Mouse (Mus musculus): ENCODE data around the gene Efcab5. TPM values are rescaled to one million over a fixed set of nuclear protein-coding genes. Genes with fewer than 3 reads are reported as not detected.

Efcab5 gene
- total RNA-seq (2021): under 1 TPM; 0.22 to 0.80 TPM
- long read RNA-seq, experiment 1: 0 reads
- long read RNA-seq, experiment 2: 0 reads

DNA sequence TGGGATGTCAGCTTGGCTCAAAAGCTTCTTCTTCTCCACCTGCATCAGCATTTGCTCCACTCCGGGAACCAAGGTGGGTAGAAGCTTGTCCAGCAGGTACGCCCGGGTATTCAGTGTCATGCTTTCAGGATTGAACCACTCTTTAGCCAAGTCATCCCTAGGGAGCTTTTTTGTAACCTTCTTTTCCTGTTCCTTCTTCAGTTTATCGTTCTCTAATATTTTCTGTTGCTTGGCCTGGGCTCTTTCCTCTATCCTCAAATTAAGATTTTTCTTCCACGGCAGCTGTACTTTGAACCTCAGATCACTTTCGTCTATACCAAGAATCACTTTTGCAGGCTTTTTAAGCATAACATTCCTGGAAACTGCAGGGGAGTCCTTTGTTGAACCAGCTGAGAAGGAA, at the start of gene Efcab5:
Gene Efcab5 (minus strand): TSS at position 101 of the 400 bp plus-strand sequence.
- no peak for DNase-seq (ENCODE audit: low spot score in 2 of 2)

DNA sequence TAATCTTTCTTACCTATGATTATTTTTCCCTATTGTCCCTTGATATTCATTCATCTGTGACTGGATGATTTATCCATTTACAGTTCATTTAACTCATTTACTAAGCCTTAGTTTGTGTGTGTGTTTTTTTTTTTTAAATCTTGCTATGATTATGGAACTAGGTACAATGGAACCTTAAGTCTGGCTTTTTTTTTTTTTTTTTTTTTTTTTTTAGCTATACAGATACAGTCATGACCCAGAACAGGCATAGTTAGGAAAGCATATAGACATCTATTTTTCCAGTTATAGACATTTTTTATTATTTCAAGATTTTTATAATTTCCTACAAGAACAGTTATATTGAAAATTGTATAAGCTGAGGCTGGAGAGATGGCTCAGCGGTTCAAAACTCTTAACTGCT, 46.5 kb upstream of the Efcab5 start:
- no peak for DNase-seq (ENCODE audit: low spot score in 2 of 2)

DNA sequence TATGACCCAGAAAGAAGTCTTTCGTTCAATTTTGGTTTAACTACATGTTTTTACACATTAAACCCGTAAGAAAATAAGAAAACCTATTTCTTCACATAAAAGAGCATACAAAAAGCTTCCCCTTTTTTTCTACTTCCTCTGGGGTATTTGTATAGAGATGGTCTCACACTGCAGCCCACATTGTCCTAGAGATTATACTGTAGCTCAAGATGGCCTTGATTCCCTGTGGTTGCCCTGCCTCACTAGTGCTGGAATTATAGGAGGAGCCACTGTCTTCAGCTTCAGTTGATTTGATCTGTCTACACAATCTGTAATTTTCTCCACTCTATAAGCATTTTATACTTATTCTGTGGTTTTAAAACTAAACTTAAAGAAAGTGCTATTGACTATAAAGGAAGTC, 42.7 kb upstream of the Efcab5 start:
- no peak for DNase-seq (ENCODE audit: low spot score in 2 of 2)

DNA sequence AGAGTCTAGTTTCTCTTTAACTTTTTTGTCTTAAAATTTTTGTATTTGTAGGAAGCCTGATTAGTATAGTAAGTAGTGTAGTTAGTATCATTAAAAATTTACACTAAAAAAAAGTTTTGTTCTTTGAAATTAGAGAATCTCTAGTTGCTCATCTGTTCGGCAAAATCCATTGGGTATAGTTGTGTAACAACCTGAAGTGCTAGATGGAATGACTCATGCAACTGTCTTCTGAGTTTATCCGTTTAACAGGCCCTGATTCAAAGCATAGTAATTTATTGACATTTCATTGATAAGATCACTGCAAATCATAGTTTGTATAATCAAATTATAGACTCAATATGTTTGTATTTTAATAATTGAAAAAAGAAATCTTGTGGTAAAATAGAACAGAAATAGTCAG, 42.0 kb upstream of the Efcab5 start:
- no peak for DNase-seq (ENCODE audit: low spot score in 2 of 2)

DNA sequence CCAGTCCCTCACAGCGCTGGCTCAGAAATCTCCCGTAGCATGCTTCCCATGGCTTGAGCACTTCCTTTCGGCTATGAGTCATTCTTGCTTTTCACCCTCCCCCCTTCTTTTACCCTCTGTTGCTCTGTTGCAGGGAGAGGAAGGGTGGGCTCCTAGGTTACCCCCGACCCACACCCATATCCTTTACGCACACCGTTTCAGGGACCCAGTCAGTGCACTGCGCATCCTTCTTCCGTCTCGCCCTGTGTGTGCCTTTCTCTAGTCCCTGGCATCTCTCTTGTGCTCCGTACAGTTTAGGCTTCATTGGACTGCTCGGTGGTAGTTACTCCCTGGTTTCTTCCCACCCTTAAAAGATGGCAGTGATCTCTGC, 28.0 kb upstream of the Efcab5 start:
- no peak for DNase-seq (ENCODE audit: low spot score in 2 of 2)

DNA sequence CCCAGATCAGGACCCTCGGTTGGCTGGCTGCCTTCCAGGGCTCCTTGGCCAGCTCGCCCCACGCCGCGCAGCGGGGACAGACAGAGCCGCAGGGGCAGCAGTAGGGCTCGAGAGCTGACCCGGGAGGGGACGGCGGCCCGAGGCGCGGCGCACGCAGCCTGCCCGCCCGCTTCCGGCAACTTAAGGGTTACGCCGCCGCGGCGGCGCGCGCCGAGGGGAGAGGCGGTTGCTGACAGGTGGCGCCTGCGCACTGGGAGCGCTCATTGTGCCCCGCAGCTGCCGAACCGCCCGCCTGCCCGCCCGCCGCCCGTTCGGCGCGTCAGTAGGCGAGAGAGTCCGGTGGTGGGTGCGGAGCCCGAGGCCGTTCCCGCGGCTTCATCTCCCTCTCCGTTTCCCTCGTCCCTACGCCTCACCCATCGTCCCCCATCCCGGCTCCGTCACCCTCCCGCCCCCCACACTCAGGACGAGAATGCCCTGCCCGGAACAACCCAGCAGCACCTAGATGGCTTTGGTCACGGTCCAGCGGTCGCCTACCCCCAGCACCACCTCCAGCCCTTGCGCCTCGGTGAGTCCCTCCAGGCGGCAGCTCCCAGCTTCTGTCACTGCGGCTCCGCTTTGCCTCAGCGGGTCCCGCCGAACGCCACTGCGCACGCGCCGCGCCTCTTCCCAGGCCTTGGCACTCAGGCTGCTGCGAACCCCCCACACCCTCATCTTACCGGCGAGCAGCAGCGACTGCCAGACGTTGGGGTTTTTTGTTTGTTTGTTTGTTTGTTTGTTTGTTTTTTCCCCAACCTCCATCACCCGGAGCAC, 27.4 kb upstream of the Efcab5 start, which contains the start of gene Ssh2:
Gene Ssh2 (plus strand): TSS at position 337 of the 810 bp plus-strand sequence.
- DNase-seq (ENCODE audit: low spot score in 2 of 2): peak; percentile 76

DNA sequence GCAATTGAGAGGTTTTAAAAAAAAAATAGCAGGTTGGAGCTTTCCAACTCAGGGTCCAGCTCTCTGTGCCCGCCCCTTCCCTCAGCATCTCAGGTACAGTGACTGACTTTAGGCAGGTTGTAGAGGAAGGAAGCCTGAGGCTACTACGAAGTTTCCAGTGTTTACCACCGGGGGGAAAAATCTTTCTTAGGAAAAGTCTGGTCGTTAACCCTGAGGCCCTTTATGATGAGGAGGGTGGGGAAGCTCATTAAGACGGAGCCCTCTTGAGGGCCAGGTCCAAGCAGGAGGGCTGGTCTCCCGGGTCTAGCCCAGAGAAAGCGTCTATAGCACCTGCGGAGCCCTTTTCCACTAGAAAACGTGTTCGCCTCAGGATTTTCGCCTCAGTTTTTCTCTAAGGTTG, 26.7 kb upstream of the Efcab5 start:
- no peak for DNase-seq (ENCODE audit: low spot score in 2 of 2)

DNA sequence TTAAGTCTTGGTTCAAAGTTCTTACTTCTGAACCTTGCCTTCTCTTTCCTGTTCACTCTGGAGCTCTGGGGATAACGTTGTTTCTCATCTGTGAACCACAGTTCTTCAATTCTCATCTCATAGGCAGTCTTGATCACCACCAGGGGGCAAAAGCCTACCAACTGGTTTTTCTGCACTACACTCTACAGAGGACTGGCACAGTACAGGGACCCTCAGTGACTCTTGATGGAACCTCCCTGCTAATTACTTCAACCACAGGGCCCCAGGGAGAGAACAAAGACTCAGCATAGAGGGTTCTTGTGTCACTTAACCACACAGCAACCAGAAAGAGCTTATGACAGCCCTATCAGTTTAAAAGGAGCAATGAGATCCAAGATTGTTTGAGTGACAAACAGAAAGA, 26.0 kb upstream of the Efcab5 start:
- DNase-seq (ENCODE audit: low spot score in 2 of 2): peak; percentile 27 to 38

DNA sequence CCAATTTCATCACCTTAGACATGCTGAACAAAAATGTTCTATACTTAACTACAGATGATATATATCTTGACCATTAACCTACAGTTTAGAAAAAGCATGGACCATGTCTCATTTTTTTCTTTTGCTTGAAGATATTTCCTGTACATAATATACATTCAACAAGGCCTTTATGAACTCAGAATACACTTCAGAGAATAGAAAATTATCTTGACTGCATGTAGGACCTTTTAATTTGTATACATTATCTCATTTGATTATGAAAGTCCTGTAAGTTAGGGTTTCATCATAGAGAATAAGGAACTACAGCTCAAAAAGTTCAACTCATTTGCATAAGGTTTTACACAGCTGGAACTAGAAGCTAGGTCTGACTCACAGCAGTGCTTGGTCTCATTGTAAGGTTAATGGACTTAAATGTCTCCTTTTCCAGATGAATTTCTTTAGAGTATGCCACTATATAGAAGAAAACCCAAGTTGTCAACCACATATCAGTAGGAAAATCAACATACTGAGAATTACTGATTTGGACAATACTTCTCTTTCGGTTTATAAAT, 25.4 kb upstream of the Efcab5 start:
- DNase-seq (ENCODE audit: low spot score in 2 of 2): no peak

DNA sequence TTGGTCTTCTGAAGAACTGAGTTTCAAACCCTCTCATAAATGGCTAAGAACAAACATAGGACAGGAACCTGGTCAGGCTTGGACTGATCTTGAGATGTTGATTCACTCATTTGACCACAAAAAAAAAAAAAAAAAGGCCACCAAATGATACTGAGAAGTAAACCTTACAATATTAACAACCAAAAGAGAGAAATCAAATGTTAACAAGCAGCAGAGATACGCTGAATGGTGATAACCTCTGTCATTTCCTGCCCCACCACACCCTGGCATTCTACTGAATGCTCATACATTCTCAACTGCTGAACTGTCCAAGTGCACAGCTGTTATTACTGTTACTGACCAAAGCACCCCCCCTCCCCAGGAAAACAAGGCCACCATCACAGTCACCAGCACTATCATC, 11.9 kb upstream of the Efcab5 start:
- DNase-seq (ENCODE audit: low spot score in 2 of 2): no peak

DNA sequence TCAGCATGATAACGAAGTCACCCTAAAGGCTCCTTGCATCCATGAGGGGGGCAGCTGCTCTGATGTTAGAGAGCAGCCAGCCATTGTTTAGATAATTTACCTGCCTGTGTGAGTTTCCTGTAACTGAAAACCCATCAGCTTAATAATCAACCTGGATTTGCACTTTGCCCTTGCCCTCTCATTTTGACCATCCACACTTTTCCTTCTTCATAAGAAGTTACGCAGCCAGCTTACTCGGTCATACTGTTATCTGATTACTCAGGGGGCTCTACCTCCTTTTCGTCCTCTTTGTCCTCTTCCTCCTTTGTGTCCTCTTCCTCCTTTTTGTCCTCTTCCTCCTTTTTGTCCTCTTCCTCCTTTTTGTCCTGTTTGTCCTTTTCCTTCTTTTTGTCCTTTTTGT, 10.9 kb upstream of the Efcab5 start:
- no peak for DNase-seq (ENCODE audit: low spot score in 2 of 2)

DNA sequence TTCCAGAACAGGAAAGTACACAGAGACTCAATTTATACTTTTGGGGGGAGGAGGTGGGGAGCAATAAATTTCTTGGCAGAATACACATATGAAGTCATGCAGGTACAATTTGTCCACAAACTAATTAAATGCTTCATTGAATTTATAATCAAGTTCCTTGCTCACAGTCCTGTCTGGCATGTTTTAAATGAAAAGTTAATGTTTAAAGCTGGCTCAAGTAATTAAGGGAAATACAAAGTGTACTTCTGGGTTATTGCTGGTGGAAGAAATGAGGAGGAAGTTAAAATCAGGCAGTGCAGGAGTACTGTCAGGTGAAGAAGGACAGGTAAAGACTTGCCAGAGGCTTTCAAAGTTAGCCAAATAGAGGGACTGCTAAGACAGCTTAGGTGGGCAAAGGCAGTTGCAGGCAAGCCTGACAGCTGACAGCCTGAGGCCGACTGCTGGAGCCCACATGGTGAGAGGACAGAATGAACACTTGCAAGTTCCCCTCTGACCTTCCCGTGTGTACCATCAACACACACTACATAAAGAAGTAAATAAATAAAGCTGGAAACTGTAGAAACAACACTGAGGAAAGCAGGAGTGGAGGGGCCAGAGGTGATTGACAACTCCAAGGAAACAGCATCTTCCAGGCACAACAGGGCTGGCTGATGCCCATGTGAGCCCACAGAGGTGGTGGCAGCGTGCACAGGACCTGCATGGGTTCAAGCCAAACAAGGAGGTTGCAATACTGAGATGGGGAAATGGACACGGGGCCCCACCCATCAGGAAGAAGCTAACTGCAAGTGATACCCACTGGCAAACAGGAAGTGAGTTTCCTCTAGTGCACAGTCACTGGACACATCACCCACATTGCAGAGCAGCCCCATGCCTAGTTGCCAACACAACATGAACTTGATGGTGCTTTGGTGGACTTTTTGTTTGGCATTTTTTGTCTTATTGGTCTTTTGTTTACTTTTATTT, 7.7 kb upstream of the Efcab5 start:
- DNase-seq (ENCODE audit: low spot score in 2 of 2): no peak

DNA sequence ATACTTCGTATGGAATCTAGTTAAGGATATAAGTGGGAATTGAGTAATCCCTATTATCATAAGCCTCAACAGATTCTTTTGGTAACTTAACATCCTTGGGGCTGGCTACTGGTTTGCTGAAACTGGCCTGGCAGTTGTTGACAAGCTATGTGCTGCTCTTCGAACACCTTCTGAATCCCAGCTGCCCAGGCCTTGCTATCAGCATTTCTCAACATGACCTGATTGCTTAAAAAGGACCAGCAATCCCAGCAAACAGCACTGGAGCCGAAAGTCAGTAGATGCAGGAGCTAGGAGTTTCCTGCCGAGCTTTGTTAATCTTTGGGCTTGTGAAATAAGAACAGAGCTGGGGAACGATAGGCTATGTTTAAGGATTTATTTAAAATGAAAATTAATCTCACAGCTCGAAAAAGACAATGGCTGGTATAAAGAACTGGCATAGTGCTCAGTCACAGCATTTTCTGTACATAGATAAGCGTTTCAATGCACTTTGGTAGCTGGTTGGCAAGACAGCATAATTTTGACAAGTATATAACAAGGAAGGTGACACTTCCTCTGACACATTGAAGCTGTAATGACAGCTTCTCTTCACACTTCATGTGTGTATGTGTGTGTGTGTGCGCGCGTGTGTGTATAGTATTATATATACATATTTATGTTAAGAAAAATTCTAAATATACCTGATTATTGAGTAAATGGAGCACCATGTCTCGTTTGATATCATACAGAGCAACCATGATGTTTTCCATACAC, 6.8 kb upstream of the Efcab5 start:
- no peak for DNase-seq (ENCODE audit: low spot score in 2 of 2)

DNA sequence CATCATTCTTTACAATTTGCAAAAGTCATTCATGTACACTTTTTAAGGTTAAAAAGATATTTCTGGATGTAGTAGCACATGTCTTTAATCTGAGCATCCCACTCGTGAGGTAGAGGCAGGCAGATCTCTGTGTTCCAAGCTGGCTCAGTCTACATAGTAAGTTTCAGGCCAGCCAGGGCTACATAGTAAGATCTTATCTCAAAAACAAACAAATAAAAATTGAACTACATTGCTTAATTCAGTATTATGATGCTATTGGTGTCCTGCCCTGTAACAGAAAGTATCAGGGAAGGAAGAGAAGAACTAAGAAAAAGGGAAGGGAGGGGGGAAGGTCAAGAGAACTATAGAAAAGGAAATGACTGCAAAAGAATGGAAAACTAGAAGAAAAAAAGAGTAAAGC, 6.0 kb upstream of the Efcab5 start:
- DNase-seq (ENCODE audit: low spot score in 2 of 2): no peak

DNA sequence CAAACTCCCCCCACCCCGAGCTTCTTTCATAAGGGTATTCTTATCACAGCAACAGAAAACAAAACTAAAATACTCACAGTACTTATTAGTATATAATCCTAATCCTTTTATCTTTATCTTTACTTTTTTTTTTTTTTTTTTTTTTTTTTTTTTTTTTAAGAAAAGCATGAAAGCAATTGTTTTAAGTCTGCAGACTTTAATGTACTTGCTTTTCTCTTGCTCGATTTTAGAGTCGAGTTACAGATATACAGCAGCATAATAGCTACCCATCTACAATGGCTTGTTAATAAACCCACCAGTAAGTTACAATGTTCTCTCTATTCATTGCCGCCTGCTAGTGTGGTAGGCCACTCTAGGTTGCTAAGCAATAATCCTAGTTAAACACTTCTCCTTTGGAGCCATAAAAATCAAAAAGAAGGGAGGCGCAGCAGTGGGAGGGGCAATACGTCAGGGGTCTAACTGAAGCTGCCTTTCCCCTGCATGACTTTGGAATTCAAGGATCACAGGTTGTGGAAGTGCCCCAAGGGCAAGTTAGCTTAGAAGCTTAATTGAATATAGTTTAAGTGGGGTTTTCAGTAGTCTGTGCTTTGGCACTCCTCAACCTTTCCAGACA, 5.3 kb upstream of the Efcab5 start:
- DNase-seq (ENCODE audit: low spot score in 2 of 2): no peak

DNA sequence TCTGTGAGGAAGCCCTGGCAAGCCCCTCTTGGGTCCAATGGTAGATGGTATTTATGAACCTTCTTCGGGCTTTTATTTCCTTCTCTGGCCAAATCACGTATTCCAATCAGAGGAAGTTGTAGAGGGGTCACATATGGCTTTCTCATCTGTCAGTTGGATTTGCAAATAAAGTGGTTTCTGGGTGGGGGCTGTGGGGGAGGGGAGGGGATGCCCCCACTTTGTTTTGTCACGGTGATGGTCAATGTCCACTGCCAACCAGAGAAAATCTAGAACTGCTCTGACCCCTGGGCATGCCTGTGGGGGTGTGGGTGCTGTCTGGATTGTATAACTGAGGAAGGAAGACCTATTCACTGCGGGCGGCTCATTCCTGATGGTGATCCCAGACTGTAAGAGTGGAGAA, 4.6 kb upstream of the Efcab5 start:
- no peak for DNase-seq (ENCODE audit: low spot score in 2 of 2)

DNA sequence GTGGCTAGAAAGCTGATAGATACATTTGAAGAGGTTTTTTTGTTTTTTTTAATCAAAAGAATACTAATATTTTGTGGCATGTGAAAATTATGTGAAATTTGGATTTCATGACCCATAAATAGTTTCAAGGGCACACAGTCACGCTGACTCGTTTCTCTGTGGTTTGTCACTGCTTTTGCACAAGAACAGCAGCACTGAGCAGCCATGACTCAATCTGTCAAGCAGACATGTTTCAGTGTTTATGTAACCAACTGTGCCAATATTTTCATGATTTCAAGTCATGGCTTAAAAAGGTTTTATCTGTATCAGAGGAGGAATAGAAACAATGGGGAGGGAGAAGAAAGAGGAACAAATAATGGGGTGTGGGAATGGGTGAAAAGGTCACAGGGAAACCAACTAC, 3.8 kb downstream of the Efcab5 start:
- DNase-seq (ENCODE audit: low spot score in 2 of 2): peak in 1 of 2 experiments; percentile 3

DNA sequence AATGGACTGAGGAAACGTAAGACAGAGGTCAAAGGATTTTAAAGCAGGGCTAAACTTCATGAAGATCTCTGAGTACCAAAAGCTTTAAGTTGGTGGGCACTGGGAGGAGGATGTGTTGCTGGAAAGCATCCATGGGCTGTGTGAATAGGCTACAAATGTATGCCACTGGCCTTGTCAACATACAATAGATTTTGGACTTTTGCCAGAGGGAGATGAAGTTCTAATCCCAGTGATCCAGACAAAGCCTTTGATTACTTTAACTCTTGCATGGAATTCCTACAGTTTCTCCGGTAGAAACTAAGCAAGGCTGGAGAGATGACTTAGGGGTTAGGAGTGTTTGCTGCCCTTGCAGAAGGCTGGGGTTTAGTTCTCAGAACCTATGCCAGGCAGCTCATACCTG, 6.2 kb downstream of the Efcab5 start:
- DNase-seq (ENCODE audit: low spot score in 2 of 2): no peak

DNA sequence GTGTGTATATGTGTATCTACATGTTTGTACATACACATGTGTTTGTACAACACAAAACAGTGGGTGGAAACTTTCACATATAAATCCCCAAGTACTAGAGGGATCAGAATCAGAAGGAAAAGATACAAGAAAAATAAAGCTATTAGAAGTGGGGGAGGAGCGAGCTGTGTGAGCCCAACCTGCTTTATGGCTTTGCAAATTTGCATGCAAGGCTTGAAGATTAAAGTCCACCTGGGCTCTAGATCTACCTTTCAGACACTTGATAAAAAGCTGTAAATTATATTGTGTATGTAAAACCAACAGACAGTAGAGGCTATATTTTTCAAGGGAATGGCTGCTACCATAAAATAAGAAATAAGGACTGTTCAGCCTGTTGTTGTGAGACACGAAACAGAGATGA, 6.7 kb downstream of the Efcab5 start:
- no peak for DNase-seq (ENCODE audit: low spot score in 2 of 2)

DNA sequence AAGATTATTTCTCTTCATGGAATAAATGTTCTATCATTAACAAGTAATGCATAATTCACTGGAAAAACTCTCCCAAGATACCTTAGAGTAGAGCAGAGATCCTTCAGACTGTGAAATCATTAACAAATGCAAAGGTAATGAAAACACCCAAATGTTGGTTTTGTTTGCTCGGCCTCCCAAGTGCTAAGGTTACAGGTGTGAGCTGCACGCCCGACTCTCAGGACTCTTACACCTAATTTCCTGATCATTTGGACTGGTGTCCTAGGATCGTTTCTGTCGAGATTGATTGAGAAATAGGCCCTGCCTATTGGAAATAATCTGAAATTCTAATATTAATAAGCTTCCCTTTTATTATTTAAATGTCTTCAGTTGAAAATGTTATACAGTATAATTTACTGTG, 7.2 kb downstream of the Efcab5 start:
- no peak for DNase-seq (ENCODE audit: low spot score in 2 of 2)

DNA sequence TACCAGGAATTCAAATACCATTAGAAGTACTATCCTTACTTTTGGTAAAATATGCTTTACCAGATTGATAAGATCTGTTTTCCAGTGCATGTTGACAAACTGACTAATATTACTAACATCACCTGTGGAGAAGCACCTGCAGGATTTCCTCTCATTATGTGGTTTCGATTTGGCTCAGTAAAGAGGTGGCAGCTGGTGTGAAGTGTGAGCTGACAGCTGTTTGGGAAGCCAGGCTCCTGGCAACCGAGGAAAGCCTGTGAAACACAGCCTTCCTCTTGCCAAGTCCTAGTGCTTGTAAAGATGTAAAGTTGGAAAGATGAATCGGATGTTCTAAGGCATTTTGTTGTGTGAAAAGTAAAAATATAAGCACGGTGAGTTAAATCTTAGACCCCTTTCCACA, 7.9 kb downstream of the Efcab5 start:
- DNase-seq (ENCODE audit: low spot score in 2 of 2): no peak

Data from adrenal gland, adult 18-20 months (tissue).